Mouse (Mus musculus): ENCODE measurements around the gene Nucb1. TPM values are rescaled to one million over a fixed set of nuclear protein-coding genes. Genes with fewer than 3 reads are reported as not detected.
A peak's percentile ranks its signal among the peaks of the same experiment; 100 is the strongest.
"Not testable (repeated sequence)": the region's sequence is repeated elsewhere in the genome, so short reads cannot be mapped to it uniquely, and the experiment has no call there.

Gene Nucb1
- polyA plus RNA-seq, 1 experiment from 2014 or later, result 84.8 TPM

DNA sequence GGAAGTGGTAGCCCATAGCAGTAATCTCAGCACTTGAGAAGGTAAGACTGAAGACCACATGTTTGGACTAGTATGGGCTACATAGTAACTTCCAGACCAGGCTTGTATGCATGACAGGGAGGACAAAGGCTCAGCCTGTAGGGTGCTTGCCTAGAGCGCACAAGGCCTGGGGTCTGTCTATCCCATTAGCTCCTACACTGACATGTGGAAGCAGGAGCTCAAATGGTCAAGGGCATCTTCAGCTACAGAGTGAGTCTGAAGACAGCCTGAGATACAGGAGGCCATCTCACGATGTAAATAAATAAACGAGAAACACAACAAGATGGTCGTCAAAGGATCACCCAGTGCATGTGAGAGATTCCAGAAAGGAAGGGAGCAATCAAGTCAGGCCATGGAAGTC, 47.9 kb downstream of the Nucb1 start:
- Histone ChIP-seq H3K4me3 (ENCODE audit: low read depth, low read length) (no peak overlapping the region), H3K9ac (ENCODE audit: low read length) (no peak overlapping the region), H3K27me3 (ENCODE audit: control insufficient read depth, insufficient read depth, low read length) (no peaks in the 10 kb centered on the region), H3K4me1 (ENCODE audit: control insufficient read depth, insufficient read depth, low read length) (peaks cover 31% of the 10 kb centered on the region), H3K4me2 (no peak overlapping the region), H3K36me3 (ENCODE audit: control insufficient read depth, insufficient read depth, low read length) (peaks cover 15% of the 10 kb centered on the region), H3K27ac (ENCODE audit: low read depth, low read length) (no peak overlapping the region), H3K9me3 (ENCODE audit: control insufficient read depth, low read length) (no peaks in the 10 kb centered on the region)
- ATAC-seq (ENCODE audit: low FRiP score) (no peak), DNase-seq (ENCODE audit: low spot score, missing footprints) (no peak)
- 91% methylated on average over 4 of the region's 4 CpGs for WGBS

DNA sequence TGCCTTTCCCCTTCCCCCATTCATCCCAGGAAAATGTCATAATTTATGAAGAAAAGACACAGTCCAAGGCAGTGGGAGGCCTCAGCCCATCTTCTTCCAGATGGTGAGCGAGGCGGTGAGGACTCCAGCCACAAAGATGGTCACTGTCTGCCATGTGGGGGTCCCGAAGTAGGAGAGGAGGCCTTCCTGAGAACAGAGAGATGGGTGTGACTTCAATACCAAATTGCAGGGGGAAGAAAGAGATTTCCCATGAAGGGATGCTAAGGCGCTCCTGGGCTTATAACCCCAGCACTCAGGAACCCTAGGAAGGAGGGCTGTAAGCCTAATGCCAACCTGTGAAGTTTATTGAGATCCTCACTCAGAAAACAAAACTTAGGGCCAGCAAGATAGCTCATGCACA, 48.4 kb downstream of the Nucb1 start:
- H3K4me2 ChIP-seq, result no peak overlapping the region
- WGBS, result 91% methylated on average over 4 of the region's 4 CpGs
- H3K4me1 ChIP-seq (ENCODE audit: control insufficient read depth, insufficient read depth, low read length), result peaks cover 34% of the 10 kb centered on the region
- DNase-seq (ENCODE audit: low spot score, missing footprints) (no peak), ATAC-seq (ENCODE audit: low FRiP score) (no peak)
- no peak overlapping the region for H3K4me3 ChIP-seq (ENCODE audit: low read depth, low read length)
- H3K27ac ChIP-seq (ENCODE audit: low read depth, low read length), result peak overlapping the region; percentile 20; the same call in 1 of the 2 replicates
- H3K36me3 ChIP-seq (ENCODE audit: control insufficient read depth, insufficient read depth, low read length), result peaks cover 17% of the 10 kb centered on the region
- no peaks in the 10 kb centered on the region for H3K9me3 ChIP-seq (ENCODE audit: control insufficient read depth, low read length)
- no peaks in the 10 kb centered on the region for H3K27me3 ChIP-seq (ENCODE audit: control insufficient read depth, insufficient read depth, low read length)
- H3K9ac ChIP-seq (ENCODE audit: low read length), result no peak overlapping the region

DNA sequence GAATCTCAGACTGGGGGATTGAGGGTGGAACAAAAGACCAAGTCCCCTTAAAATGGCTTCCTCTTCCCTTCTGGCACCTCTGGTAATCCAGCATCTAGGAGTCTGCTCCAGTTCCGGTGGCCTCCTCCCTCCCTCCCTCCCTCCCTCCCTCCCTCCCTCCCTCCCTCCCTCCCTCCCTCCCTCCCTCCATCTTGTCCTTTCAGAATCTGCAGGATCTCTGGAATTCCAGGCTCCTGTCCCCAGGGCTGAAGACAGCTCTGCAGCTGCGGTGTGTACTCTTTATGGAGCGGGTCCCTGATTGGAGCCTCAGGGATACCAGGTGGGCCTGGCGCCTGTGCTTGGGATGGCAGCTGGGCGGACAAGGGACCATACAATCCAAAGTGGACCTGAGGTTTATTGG, 48.9 kb downstream of the Nucb1 start:
- no peak for ATAC-seq (ENCODE audit: low FRiP score)

DNA sequence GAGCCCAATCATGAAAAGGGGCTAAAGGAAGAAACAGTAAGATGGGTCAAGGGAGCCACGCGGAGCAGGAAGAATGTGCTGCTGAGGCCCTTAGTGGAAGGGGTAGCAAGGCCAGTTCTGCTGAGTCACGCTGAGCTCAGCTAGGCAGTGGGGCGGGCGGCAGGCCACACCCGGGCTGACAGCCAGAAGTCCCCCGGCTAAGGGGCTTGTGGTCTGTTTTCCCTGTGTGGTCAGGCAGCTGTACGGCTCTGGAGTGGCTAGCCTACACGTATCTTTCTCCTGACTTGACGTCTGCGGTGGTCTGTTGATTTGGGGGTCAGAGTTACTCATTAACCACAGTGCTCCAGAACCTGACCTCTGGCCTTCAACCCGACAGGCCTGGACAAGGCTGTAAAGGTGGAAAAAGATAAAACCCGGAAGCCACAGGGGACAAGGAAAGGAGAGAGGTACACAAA, 49.3 kb downstream of the Nucb1 start:
- Histone ChIP-seq H3K9ac (ENCODE audit: low read length) (no peak overlapping the region), H3K9me3 (ENCODE audit: control insufficient read depth, low read length) (no peaks in the 10 kb centered on the region), H3K27me3 (ENCODE audit: control insufficient read depth, insufficient read depth, low read length) (no peaks in the 10 kb centered on the region), H3K4me2 (peak overlapping the region; percentile 37; the same call in 1 of the 2 replicates), H3K27ac (ENCODE audit: low read depth, low read length) (peak overlapping the region; percentile 60), H3K4me1 (ENCODE audit: control insufficient read depth, insufficient read depth, low read length) (peaks cover 30% of the 10 kb centered on the region), H3K36me3 (ENCODE audit: control insufficient read depth, insufficient read depth, low read length) (peaks cover 20% of the 10 kb centered on the region), H3K4me3 (ENCODE audit: low read depth, low read length) (no peak overlapping the region)
- WGBS, result 42% methylated on average over 13 of the region's 13 CpGs
- ATAC-seq (ENCODE audit: low FRiP score) (no peak), DNase-seq (ENCODE audit: low spot score, missing footprints) (peak; percentile 90)

More for the DNA sequence above, 48.9 kb downstream of the Nucb1 start:
- WGBS, result 65% methylated on average over 5 of the region's 5 CpGs
- Histone ChIP-seq H3K36me3 (ENCODE audit: control insufficient read depth, insufficient read depth, low read length) (peaks cover 20% of the 10 kb centered on the region), H3K4me3 (ENCODE audit: low read depth, low read length) (no peak overlapping the region), H3K27ac (ENCODE audit: low read depth, low read length) (peak overlapping the region; percentile 60), H3K4me1 (ENCODE audit: control insufficient read depth, insufficient read depth, low read length) (peaks cover 34% of the 10 kb centered on the region), H3K4me2 (no peak overlapping the region), H3K27me3 (ENCODE audit: control insufficient read depth, insufficient read depth, low read length) (no peaks in the 10 kb centered on the region), H3K9me3 (ENCODE audit: control insufficient read depth, low read length) (no peaks in the 10 kb centered on the region), H3K9ac (ENCODE audit: low read length) (no peak overlapping the region)
- no peak for DNase-seq (ENCODE audit: low spot score, missing footprints)

DNA sequence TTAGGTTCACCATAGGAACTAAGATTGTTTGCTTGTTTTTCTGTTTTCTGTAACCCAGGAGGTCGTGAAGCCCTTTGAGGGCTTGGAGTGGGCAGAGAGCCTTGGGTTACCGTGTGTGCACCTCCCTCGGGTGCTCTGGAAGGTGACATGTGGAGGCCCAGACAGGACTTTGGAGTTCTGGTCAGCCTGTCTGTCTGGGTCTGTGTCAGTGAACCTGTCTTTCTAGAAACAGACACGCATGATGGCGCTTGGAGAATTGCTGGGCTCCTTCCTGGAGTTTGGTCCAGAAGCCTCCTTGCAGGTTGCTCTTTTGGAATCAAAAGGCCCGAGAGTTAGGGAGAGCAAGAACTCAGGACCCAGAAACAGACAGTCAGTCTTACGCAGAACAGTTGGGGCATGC, 49.8 kb downstream of the Nucb1 start:
- peak; percentile 90 for DNase-seq (ENCODE audit: low spot score, missing footprints)
- Histone ChIP-seq H3K4me1 (ENCODE audit: control insufficient read depth, insufficient read depth, low read length) (peaks cover 25% of the 10 kb centered on the region), H3K27me3 (ENCODE audit: control insufficient read depth, insufficient read depth, low read length) (no peaks in the 10 kb centered on the region), H3K27ac (ENCODE audit: low read depth, low read length) (peak overlapping the region; percentile 60), H3K4me3 (ENCODE audit: low read depth, low read length) (no peak overlapping the region; the same call in 1 of the 2 replicates), H3K4me2 (peak overlapping the region; percentile 37), H3K36me3 (ENCODE audit: control insufficient read depth, insufficient read depth, low read length) (peaks cover 20% of the 10 kb centered on the region), H3K9ac (ENCODE audit: low read length) (peak overlapping the region; percentile 39), H3K9me3 (ENCODE audit: control insufficient read depth, low read length) (no peaks in the 10 kb centered on the region)
- ATAC-seq (ENCODE audit: low FRiP score), result no peak
- WGBS, result 77% methylated on average over 7 of the region's 7 CpGs

DNA sequence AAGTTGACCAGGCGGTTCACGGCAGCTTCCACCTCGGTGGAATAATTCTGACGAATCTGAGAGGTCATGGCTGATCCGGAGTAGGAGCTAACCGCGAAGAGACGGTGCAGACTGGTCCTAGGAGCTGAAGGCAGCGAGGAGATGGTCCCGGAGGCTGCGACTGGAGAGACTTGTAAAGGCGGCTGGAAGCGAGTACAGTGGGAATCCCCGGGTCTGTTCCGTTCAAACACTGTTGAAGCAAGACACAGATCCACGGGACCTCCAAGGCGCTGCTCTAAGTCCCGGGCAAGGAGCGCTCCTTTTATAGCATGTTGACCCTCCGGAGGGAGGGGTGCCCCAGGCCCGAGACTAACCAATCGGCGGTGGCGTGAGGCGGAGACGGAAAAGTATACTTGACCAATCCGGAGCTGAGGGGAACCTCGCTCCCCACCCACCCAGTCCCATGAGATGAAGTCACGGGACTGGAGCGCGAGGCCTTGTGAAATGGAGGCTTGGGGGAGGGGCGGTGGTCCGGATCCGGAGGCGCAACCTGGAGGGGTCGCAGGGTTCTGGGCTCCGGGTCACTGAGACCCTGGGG, 50.6 kb downstream of the Nucb1 start, which contains the start of gene Ftl1:
Gene Ftl1, minus strand, starts transcription at position 321 of the 577 bp plus-strand sequence.
- DNase-seq (ENCODE audit: low spot score, missing footprints) (peak; percentile 99), ATAC-seq (ENCODE audit: low FRiP score) (peak; percentile 98)
- peak within 1 kb of the TSS; percentile 82 for H3K27ac ChIP-seq (ENCODE audit: low read depth, low read length)
- H3K4me2 ChIP-seq, result peak within 1 kb of the TSS; percentile 96
- H3K4me1 ChIP-seq (ENCODE audit: control insufficient read depth, insufficient read depth, low read length), result peaks cover 23% of the 10 kb centered on the region
- H3K9ac ChIP-seq (ENCODE audit: low read length), result peak within 1 kb of the TSS; percentile 83
- H3K9me3 ChIP-seq (ENCODE audit: control insufficient read depth, low read length); H3K27me3 ChIP-seq (ENCODE audit: control insufficient read depth, insufficient read depth, low read length): not testable (repeated sequence)
- H3K4me3 ChIP-seq (ENCODE audit: low read depth, low read length), result peak within 1 kb of the TSS; percentile 87
- H3K36me3 ChIP-seq (ENCODE audit: control insufficient read depth, insufficient read depth, low read length), result peaks cover 18% of the 10 kb centered on the region
- WGBS, result under 1% methylated on average over 23 of the region's 37 CpGs

DNA sequence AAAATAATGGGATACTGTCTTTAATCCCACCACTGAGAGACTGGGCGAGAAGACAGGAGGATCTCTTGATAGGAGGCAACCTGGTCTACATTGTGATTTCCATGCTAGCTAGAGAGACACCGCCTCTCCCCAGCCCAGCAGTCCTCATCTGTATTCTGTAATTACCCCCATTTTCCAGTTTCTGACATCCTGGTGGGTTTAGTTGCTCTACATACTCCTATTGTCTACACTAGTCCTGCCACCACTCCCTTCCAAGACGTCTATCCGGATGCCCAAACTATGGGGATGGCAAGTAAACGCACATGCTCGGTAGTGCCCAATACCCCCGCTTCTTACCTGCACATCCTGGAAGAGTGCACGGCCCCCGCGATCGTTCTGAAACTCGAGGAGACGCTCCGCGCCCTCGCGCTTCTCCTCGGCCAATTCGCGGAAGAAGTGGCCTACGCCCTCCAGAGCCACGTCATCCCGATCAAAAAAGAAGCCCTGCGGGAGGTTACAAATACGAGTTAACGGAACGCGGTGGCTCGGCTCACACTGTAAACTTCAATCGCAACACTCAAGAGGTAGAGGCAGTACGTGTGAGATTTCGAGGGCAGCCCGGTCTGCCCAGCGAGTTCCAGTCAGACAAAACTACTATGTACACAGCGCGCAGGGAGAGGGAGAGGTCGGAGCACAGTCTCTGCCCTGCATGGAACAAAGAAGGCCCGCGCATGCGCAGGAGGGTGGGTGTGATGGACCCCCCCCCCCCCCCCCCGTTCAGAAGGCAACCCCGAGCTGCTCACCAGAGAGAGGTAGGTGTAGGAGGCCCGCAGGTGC, 51.2 kb downstream of the Nucb1 start:
- ATAC-seq (ENCODE audit: low FRiP score), result peak; percentile 73
- H3K4me2 ChIP-seq, result peak overlapping the region; percentile 96
- peak overlapping the region; percentile 83 for H3K9ac ChIP-seq (ENCODE audit: low read length)
- DNase-seq (ENCODE audit: low spot score, missing footprints), result peak; percentile 99
- peaks cover 21% of the 10 kb centered on the region for H3K36me3 ChIP-seq (ENCODE audit: control insufficient read depth, insufficient read depth, low read length)
- H3K9me3 ChIP-seq (ENCODE audit: control insufficient read depth, low read length), result no peaks in the 10 kb centered on the region
- no peaks in the 10 kb centered on the region for H3K27me3 ChIP-seq (ENCODE audit: control insufficient read depth, insufficient read depth, low read length)
- H3K4me3 ChIP-seq (ENCODE audit: low read depth, low read length), result peak overlapping the region; percentile 87
- H3K27ac ChIP-seq (ENCODE audit: low read depth, low read length), result peak overlapping the region; percentile 82
- peaks cover 23% of the 10 kb centered on the region for H3K4me1 ChIP-seq (ENCODE audit: control insufficient read depth, insufficient read depth, low read length)
- WGBS, result 1% methylated on average over 43 of the region's 43 CpGs

DNA sequence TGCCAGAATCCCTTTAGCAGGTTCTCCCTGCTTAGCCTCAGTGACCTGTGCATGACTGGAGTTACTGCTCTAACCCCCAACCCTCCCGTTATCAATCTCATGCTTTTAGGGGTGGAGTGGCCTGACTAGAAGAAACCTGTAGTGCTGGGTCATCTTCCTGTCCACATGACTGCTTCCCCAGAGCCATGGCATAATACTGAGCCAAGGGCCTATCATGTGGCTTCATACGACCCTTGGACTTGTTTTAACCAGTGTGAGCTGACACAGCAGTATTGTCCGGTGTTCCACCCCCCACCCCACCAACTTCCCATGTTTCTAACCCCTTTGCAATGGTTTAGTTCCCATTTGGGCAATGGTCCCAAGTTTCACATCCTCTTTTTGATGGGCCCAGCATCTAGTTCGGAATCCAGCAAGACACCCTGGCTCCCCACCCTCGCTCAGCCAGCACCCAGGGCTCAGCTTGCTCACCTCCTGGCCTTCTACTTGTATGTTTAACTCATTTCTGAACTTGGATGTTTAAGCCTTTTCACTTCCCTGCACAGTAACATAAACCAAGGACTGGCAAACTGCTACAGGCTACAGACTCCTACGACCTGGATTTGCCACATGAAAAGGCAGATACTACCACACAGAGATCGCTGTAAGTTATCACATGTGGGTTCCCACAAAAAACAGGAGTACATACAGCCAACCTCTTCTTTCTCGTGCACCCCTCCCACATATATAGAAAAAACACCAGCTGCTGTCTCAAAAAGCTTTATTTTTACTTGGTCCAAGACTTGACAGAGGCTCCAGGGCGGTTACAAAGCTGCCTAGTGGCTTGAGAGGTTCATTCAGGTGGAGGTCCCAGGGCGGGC, 52.8 kb downstream of the Nucb1 start:
- no peaks in the 10 kb centered on the region for H3K27me3 ChIP-seq (ENCODE audit: control insufficient read depth, insufficient read depth, low read length)

More for the DNA sequence above, 52.8 kb downstream of the Nucb1 start:
- Histone ChIP-seq H3K9me3 (ENCODE audit: control insufficient read depth, low read length) (no peaks in the 10 kb centered on the region), H3K36me3 (ENCODE audit: control insufficient read depth, insufficient read depth, low read length) (peaks cover 20% of the 10 kb centered on the region), H3K4me3 (ENCODE audit: low read depth, low read length) (peak overlapping the region; percentile 87), H3K4me2 (peak overlapping the region; percentile 96), H3K27ac (ENCODE audit: low read depth, low read length) (no peak overlapping the region; the same call in 1 of the 2 replicates), H3K9ac (ENCODE audit: low read length) (peak overlapping the region; percentile 9; the same call in 1 of the 2 replicates), H3K4me1 (ENCODE audit: control insufficient read depth, insufficient read depth, low read length) (peaks cover 23% of the 10 kb centered on the region)
- peak; percentile 89 for DNase-seq (ENCODE audit: low spot score, missing footprints)
- WGBS, result 78% methylated on average over 10 of the region's 10 CpGs
- no peak for ATAC-seq (ENCODE audit: low FRiP score)
